Mouse (Mus musculus) ES-Bruce4 (cell line): ENCODE measurements at regions not wholly inside any gene's neighbourhood (a gene's known extent, or its start where the extent isn't known, plus 50 kb on each side); places are given as distances from the start of the nearest gene placed in this dataset.

Source experiments
- CTCF ChIP-seq: IDR thresholded peaks from one replicate; pipeline ENCODE4 v1.8.1; 2011; ENCODE audit warnings: low read depth, low read length
- POLR2A ChIP-seq: IDR thresholded peaks from one replicate; pipeline ENCODE4 v1.8.1; 2011; ENCODE audit warnings: low read length; ENCODE audit not compliant: insufficient read depth

- TF ChIP-seq POLR2A (no peak), CTCF (no peak)
Measured at GRCm38 (mm10) chr8:128030335-128031280, 327.8 kb upstream of the Nrp1 start.
